Mouse (Mus musculus): ENCODE data around the gene Rps6kl1.
"Not testable (repeated sequence)": the region's sequence is repeated elsewhere in the genome, so short reads cannot be mapped to it uniquely, and the experiment has no call there.

The Rps6kl1 gene

GRCm38 (mm10) chr12:85175087-85175675, 24.1 kb upstream of the Rps6kl1 start:
- DNase-seq: no peak

GRCm38 (mm10) chr12:85174016-85174415, 23.0 kb upstream of the Rps6kl1 start:
- no peak for DNase-seq

GRCm38 (mm10) chr12:85170948-85171307, 19.9 kb upstream of the Rps6kl1 start:
- no peak for DNase-seq

GRCm38 (mm10) chr12:85170284-85170947, 19.4 kb upstream of the Rps6kl1 start:
- DNase-seq: peak; percentile 48 to 79

- DNase-seq: no peak
Observed at GRCm38 (mm10) chr12:85169877-85170276, 18.8 kb upstream of the Rps6kl1 start.

GRCm38 (mm10) chr12:85169117-85169858, 18.2 kb upstream of the Rps6kl1 start:
- DNase-seq: peak; percentile 87 to 90

GRCm38 (mm10) chr12:85166631-85167030, 15.6 kb upstream of the Rps6kl1 start:
- peak; percentile 41 to 76 for DNase-seq

GRCm38 (mm10) chr12:85164996-85165395, 13.9 kb upstream of the Rps6kl1 start:
- peak in 1 of 2 experiments; percentile 30 for DNase-seq

GRCm38 (mm10) chr12:85159592-85159991, 8.5 kb upstream of the Rps6kl1 start:
- DNase-seq: no peak

GRCm38 (mm10) chr12:85158801-85159200, 7.7 kb upstream of the Rps6kl1 start:
- no peak for DNase-seq

- no peak for DNase-seq
Observed at GRCm38 (mm10) chr12:85157797-85158460, 6.9 kb upstream of the Rps6kl1 start.

- DNase-seq: no peak
Observed at GRCm38 (mm10) chr12:85156324-85156723, 5.3 kb upstream of the Rps6kl1 start.

- no peak for DNase-seq
Observed at GRCm38 (mm10) chr12:85153011-85153410, 1.9 kb upstream of the Rps6kl1 start.

- DNase-seq: no peak
Observed at GRCm38 (mm10) chr12:85150321-85151001, 603 bp downstream of the Rps6kl1 start.

GRCm38 (mm10) chr12:85146881-85147280, 4.2 kb downstream of the Rps6kl1 start:
- DNase-seq: no peak

- no peak for DNase-seq
Observed at GRCm38 (mm10) chr12:85146355-85146754, 4.7 kb downstream of the Rps6kl1 start.

- no peak for DNase-seq
Observed at GRCm38 (mm10) chr12:85145630-85146029, 5.4 kb downstream of the Rps6kl1 start.

GRCm38 (mm10) chr12:85144821-85145220, 6.2 kb downstream of the Rps6kl1 start:
- DNase-seq: no peak

- not testable (repeated sequence) for DNase-seq
Observed at GRCm38 (mm10) chr12:85144276-85144675, 6.8 kb downstream of the Rps6kl1 start.

GRCm38 (mm10) chr12:85142803-85143202, 8.3 kb downstream of the Rps6kl1 start:
- peak; percentile 77 to 94 for DNase-seq

- DNase-seq: no peak
Observed at GRCm38 (mm10) chr12:85141096-85141495, 10.0 kb downstream of the Rps6kl1 start.

GRCm38 (mm10) chr12:85140036-85140701, 10.9 kb downstream of the Rps6kl1 start:
- no peak for DNase-seq
